37 mouse cellular contexts compared by ENCODE assay signal in genomic region chr4:106647137-106647536, GRCm38 (mm10). TPM values are rescaled to one million over a fixed set of nuclear protein-coding genes. Genes with fewer than 3 reads are reported as not detected.
DNase-seq lines count a peak whose midpoint lies in the region; ATAC-seq and TF ChIP-seq lines count a peak whose summit lies in the region.
"Had no signal": no experiment of that assay in that cellular context is flagged by ENCODE, and none has a peak within 500 bp of the region (broad histone marks: within the 10 kb centered on the region; RNA-seq: fewer than 3 reads in every experiment).

No protein-coding gene starts in this region.

- no peak overlapping the region for H3K4me2 ChIP-seq in kidney, embryonic 16.5 days (replicated peaks; ENCODE audit: low read depth, low read length)
- no peak overlapping the region for H3K4me2 ChIP-seq in kidney, embryonic 15.5 days
- H3K4me2 ChIP-seq in CH12.LX (ENCODE audit: insufficient read depth, low read depth, poor library complexity, severe bottlenecking), result no peak overlapping the region
- no peak overlapping the region for H3K4me2 ChIP-seq in kidney, postnatal 0 days (ENCODE audit: low read length)
- H3K4me2 ChIP-seq: embryonic facial prominence, embryonic 13.5 days; heart, embryonic 15.5 days; hindbrain, embryonic 13.5 days; limb, embryonic 12.5 days; liver, embryonic 15.5 days; lung, embryonic 14.5 days; neural tube, embryonic 15.5 days had no signal

- dilution Hi-C loops in CH12.LX (cut with MboI; ENCODE audit: extremely low pct_ligation_motif_present, extremely low pct_unique_long_range_greater_than_20kb, low sequenced_read_pairs), result no loop called here

- 36% methylated on average over 6 of the region's 6 CpGs for WGBS in kidney, embryonic 16.5 days
- WGBS in kidney, embryonic 15.5 days, result 38% methylated on average over 6 of the region's 6 CpGs
- 45% methylated on average over 6 of the region's 6 CpGs for WGBS in kidney, postnatal 0 days

- intact Hi-C loops in gastrocnemius, adult 2 months (cut with DNase I), result no loop called here
- intact Hi-C loops in gastrocnemius, postnatal 36 days (cut with DNase I), result no loop called here

- H3K79me2 ChIP-seq in CH12.LX (replicated peaks; ENCODE audit: control insufficient read depth, extremely low read depth, insufficient read depth, poor library complexity, severe bottlenecking), result peaks cover 5% of the 10 kb centered on the region

- H3K4me1 ChIP-seq in kidney, embryonic 16.5 days (ENCODE audit: insufficient read depth, low read length), result peaks cover 53% of the 10 kb centered on the region
- peaks cover 65% of the 10 kb centered on the region for H3K4me1 ChIP-seq in kidney, embryonic 15.5 days
- H3K4me1 ChIP-seq in CH12.LX (ENCODE audit: control insufficient read depth in 1 of 2, insufficient read depth in 2 of 2), result peaks cover 6 to 32% of the 10 kb centered on the region in 2 experiments
- H3K4me1 ChIP-seq in kidney, postnatal 0 days (replicated peaks; ENCODE audit: insufficient read depth, low read length), result peaks cover 35% of the 10 kb centered on the region

- H3K4me3 ChIP-seq in gastrocnemius, adult 2 months, result no peak overlapping the region
- H3K4me3 ChIP-seq in kidney, embryonic 16.5 days (ENCODE audit: low read length), result no peak overlapping the region
- no peak overlapping the region for H3K4me3 ChIP-seq in kidney, embryonic 15.5 days (replicated peaks)
- no peak overlapping the region for H3K4me3 ChIP-seq in CH12.LX (replicated peaks in 1 of 3; ENCODE audit: low read depth in 2 of 3, low read length in 2 of 3, poor library complexity in 1 of 3)
- no peak overlapping the region for H3K4me3 ChIP-seq in kidney, postnatal 0 days (replicated peaks; ENCODE audit: low read depth, low read length)
- H3K4me3 ChIP-seq: embryonic facial prominence, embryonic 13.5 days; erythroblast, embryonic 14.5 days; heart, embryonic 10.5 days; heart, embryonic 15.5 days; hindbrain, embryonic 13.5 days; limb, embryonic 12.5 days; liver, embryonic 15.5 days; neural tube, embryonic 15.5 days had no signal

- ATAC-seq in kidney, embryonic 16.5 days (ENCODE audit: low FRiP score, low TSS enrichment), result no peak
- ATAC-seq in kidney, embryonic 15.5 days (replicated peaks; ENCODE audit: low FRiP score), result no peak
- peak; percentile 27; the same call in 1 of the 2 replicates for ATAC-seq in kidney, postnatal 0 days (replicated peaks; ENCODE audit: low FRiP score, low read depth)
- ATAC-seq: CD4-positive, CD25-positive, alpha-beta regulatory T cell, adult 4 months; forebrain, embryonic 16.5 days; intestine, embryonic 16.5 days had no signal

- no peaks in the 10 kb centered on the region for H3K27me3 ChIP-seq in kidney, embryonic 16.5 days (ENCODE audit: insufficient read depth, low read length)
- H3K27me3 ChIP-seq in kidney, embryonic 15.5 days, result 0 out of 2 replicates have a peak, but pooled peaks cover 5% of the 10 kb centered on the region
- H3K27me3 ChIP-seq in CH12.LX (replicated peaks), result peaks cover 11% of the 10 kb centered on the region
- H3K27me3 ChIP-seq in kidney, postnatal 0 days (ENCODE audit: insufficient read depth, low read length), result no peaks in the 10 kb centered on the region

- TF ChIP-seq RAD21 in CH12.LX (IDR thresholded peaks at IDR 0.05; ENCODE audit: low read depth, low read length), result no peak

- H3K9ac ChIP-seq in kidney, embryonic 16.5 days (replicated peaks; ENCODE audit: low read length), result 0 out of 2 replicates have a peak overlapping the region, but pooled peaks have one; percentile 5
- no peak overlapping the region for H3K9ac ChIP-seq in kidney, embryonic 15.5 days
- H3K9ac ChIP-seq in CH12.LX (ENCODE audit: insufficient read depth, low read depth), result no peak overlapping the region
- no peak overlapping the region for H3K9ac ChIP-seq in kidney, postnatal 0 days (ENCODE audit: low read depth, low read length)
- H3K9ac ChIP-seq: embryonic facial prominence, embryonic 13.5 days; heart, embryonic 15.5 days; hindbrain, embryonic 13.5 days; limb, embryonic 12.5 days; liver, embryonic 15.5 days; lung, embryonic 14.5 days; neural tube, embryonic 15.5 days had no signal

- no peaks in the 10 kb centered on the region for H3K36me3 ChIP-seq in kidney, embryonic 16.5 days (ENCODE audit: insufficient read depth, low read length)
- H3K36me3 ChIP-seq in kidney, embryonic 15.5 days, result no peaks in the 10 kb centered on the region
- no peaks in the 10 kb centered on the region for H3K36me3 ChIP-seq in CH12.LX (replicated peaks in 1 of 2; ENCODE audit: control insufficient read depth in 1 of 2, insufficient read depth in 1 of 2, low read length in 1 of 2)
- H3K36me3 ChIP-seq in kidney, postnatal 0 days (ENCODE audit: insufficient read depth, low read length), result no peaks in the 10 kb centered on the region
- H3K36me3 ChIP-seq: embryonic facial prominence, embryonic 13.5 days; heart, embryonic 10.5 days; heart, embryonic 15.5 days; hindbrain, embryonic 13.5 days; limb, embryonic 12.5 days; liver, embryonic 15.5 days; neural tube, embryonic 15.5 days had no signal

- in situ Hi-C loops in CH12.LX (cut with MboI; ENCODE audit: low pct_ligation_motif_present, low pct_unique_long_range_greater_than_20kb, low sequenced_read_pairs), result loop anchor here (25.0 kb wide), 1 partner anchor 515 kb away; no protein-coding TSS in a partner anchor

- no peak for DNase-seq in gastrocnemius, adult 2 months
- DNase-seq in gastrocnemius, postnatal 36 days, result no peak
- DNase-seq in CH12.LX (ENCODE audit: extremely low read depth), result peak; percentile 62
- peak; percentile 50 for DNase-seq in kidney, postnatal 0 days (ENCODE audit: low spot score)
- no peak for DNase-seq in embryo, embryonic 10.5 days (ENCODE audit: low spot score)
- no peak for DNase-seq in yolk sac, embryonic 10.5 days (ENCODE audit: low spot score)
- DNase-seq: adrenal gland, postnatal 14 days; cerebellum, adult 11 months; cerebellum, adult 9-10 months; cerebellum, postnatal 36 days; embryo, embryonic 11 days; gastrocnemius, postnatal 10 days; heart, adult 11 months; heart, postnatal 4 days; layer of hippocampus, adult 9-11 months; lung, embryonic 14.5 days; lung, postnatal 14 days; retina, postnatal 1 day; right cerebral cortex, postnatal 14 days; thymus, postnatal 14 days had no signal

- H3K9me3 ChIP-seq in kidney, embryonic 16.5 days (ENCODE audit: low read length), result no peaks in the 10 kb centered on the region
- H3K9me3 ChIP-seq in kidney, embryonic 15.5 days (replicated peaks), result no peaks in the 10 kb centered on the region
- no peaks in the 10 kb centered on the region for H3K9me3 ChIP-seq in CH12.LX (replicated peaks; ENCODE audit: low read length)
- no peaks in the 10 kb centered on the region for H3K9me3 ChIP-seq in kidney, postnatal 0 days (replicated peaks; ENCODE audit: low read length)
- H3K9me3 ChIP-seq: embryonic facial prominence, embryonic 13.5 days; heart, embryonic 10.5 days; heart, embryonic 15.5 days; hindbrain, embryonic 13.5 days; limb, embryonic 12.5 days; liver, embryonic 15.5 days; neural tube, embryonic 15.5 days had no signal

- TF ChIP-seq CTCF in gastrocnemius, adult 2 months (IDR thresholded peaks at IDR 0.05), result no peak
- TF ChIP-seq CTCF in CH12.LX (conservative IDR thresholded peaks at IDR 0.05 in 1 of 2, IDR thresholded peaks at IDR 0.05 in 1 of 2; ENCODE audit: low read depth in 2 of 2, low read length in 2 of 2), result no peak
- no peak for TF ChIP-seq CTCF in kidney, postnatal 0 days (IDR thresholded peaks at IDR 0.05; ENCODE audit: low read depth)

- no peak for TF ChIP-seq EP300 in CH12.LX (IDR thresholded peaks at IDR 0.05; ENCODE audit: low read length)

- no peak for TF ChIP-seq POLR2A in CH12.LX (IDR thresholded peaks at IDR 0.05; ENCODE audit: low read depth, low read length)

- H3K27ac ChIP-seq in gastrocnemius, adult 2 months, result peak overlapping the region; percentile 69
- peak overlapping the region; percentile 10; the same call in 1 of the 2 replicates for H3K27ac ChIP-seq in kidney, embryonic 16.5 days (ENCODE audit: low read length)
- no peak overlapping the region for H3K27ac ChIP-seq in kidney, embryonic 15.5 days
- no peak overlapping the region for H3K27ac ChIP-seq in CH12.LX (ENCODE audit: insufficient read depth, low read depth)
- no peak overlapping the region for H3K27ac ChIP-seq in kidney, postnatal 0 days
- H3K27ac ChIP-seq: embryonic facial prominence, embryonic 13.5 days; heart, embryonic 10.5 days; heart, embryonic 15.5 days; hindbrain, embryonic 13.5 days; liver, embryonic 15.5 days; neural tube, embryonic 15.5 days had no signal

RNA-seq across cellular contexts. Expression of gene Pars2, which starts 3.7 kb away (rescaled TPM):
- total RNA-seq in gastrocnemius, adult 2 months (2021), result 1 to 10 TPM; 2.5 to 3.8 TPM
- 1 to 10 TPM; 1.3 to 1.7 TPM for total RNA-seq in gastrocnemius, postnatal 36 days (2021)
- 16.0 and 17.9 TPM in 2 replicates for polyA plus RNA-seq in kidney, embryonic 16.5 days (2015; fragmentation: Nextera tagmentation; extraction: Ambion mirVana)
- polyA plus RNA-seq in kidney, embryonic 15.5 days (2015; fragmentation: Nextera tagmentation; extraction: Ambion mirVana), result 13.4 and 14.8 TPM in 2 replicates
- total RNA-seq in CH12.LX (2012; rRNA removed) (14.9 and 17.1 TPM in 2 replicates), CH12.LX (2014; rRNA removed) (11.1 and 13.0 TPM in 2 replicates)
- polyA plus RNA-seq in CH12.LX (2012; ENCODE audit: insufficient read length, low read depth), result 9.3 and 11.1 TPM in 2 replicates
- 11.8 and 12.8 TPM in 2 replicates for polyA plus RNA-seq in kidney, postnatal 0 days (2015; fragmentation: Nextera tagmentation; extraction: Ambion mirVana)

RNA-seq across cellular contexts. Expression of gene Ttc22, which starts 24.9 kb away (rescaled TPM):
- not detected for total RNA-seq in gastrocnemius, adult 2 months (2021)
- total RNA-seq in gastrocnemius, postnatal 36 days (2021), result not detected
- polyA plus RNA-seq in kidney, embryonic 16.5 days (2015; fragmentation: Nextera tagmentation; extraction: Ambion mirVana), result 6.7 and 7.1 TPM in 2 replicates
- polyA plus RNA-seq in kidney, embryonic 15.5 days (2015; fragmentation: Nextera tagmentation; extraction: Ambion mirVana), result 5.8 and 6.0 TPM in 2 replicates
- total RNA-seq in CH12.LX (2012; rRNA removed) (not detected in 2 replicates), CH12.LX (2014; rRNA removed) (not detected in 2 replicates)
- not detected in 2 replicates for polyA plus RNA-seq in CH12.LX (2012; ENCODE audit: insufficient read length, low read depth)
- 5.0 and 5.9 TPM in 2 replicates for polyA plus RNA-seq in kidney, postnatal 0 days (2015; fragmentation: Nextera tagmentation; extraction: Ambion mirVana)
- total RNA-seq: adrenal gland, postnatal 14 days had no signal
- polyA plus RNA-seq: CD4-positive, CD25-positive, alpha-beta regulatory T cell, adult 4 months; erythroblast, embryonic 14.5 days; liver, adult 2 months had no signal

RNA-seq across cellular contexts. Expression of gene Lexm, which starts 30.1 kb away (rescaled TPM):
- total RNA-seq in gastrocnemius, adult 2 months (2021), result not detected
- not detected for total RNA-seq in gastrocnemius, postnatal 36 days (2021)
- polyA plus RNA-seq in kidney, embryonic 16.5 days (2015; fragmentation: Nextera tagmentation; extraction: Ambion mirVana), result not detected in 2 replicates
- polyA plus RNA-seq in kidney, embryonic 15.5 days (2015; fragmentation: Nextera tagmentation; extraction: Ambion mirVana), result not detected in 2 replicates
- 0.21 TPM in 2 replicates for total RNA-seq in CH12.LX (2012; rRNA removed)
- 0.15 and 0.19 TPM in 2 replicates for total RNA-seq in CH12.LX (2014; rRNA removed)
- polyA plus RNA-seq in CH12.LX (2012; ENCODE audit: insufficient read length, low read depth), result not detected in 2 replicates
- not detected in 2 replicates for polyA plus RNA-seq in kidney, postnatal 0 days (2015; fragmentation: Nextera tagmentation; extraction: Ambion mirVana)
- total RNA-seq: adrenal gland, postnatal 14 days; gastrocnemius, postnatal 10 days; heart, postnatal 4 days; liver, adult 2 months had no signal
- polyA plus RNA-seq: embryonic facial prominence, embryonic 13.5 days; erythroblast, embryonic 14.5 days; forebrain, embryonic 16.5 days; heart, embryonic 10.5 days; heart, embryonic 15.5 days; intestine, embryonic 16.5 days; large intestine, adult 2 months; liver, adult 2 months; liver, embryonic 15.5 days; lung, embryonic 14.5 days; neural tube, embryonic 15.5 days; small intestine, adult 2 months; stomach, embryonic 14.5 days had no signal

RNA-seq across cellular contexts. Expression of gene Ttc4, which starts 31.6 kb away (rescaled TPM):
- total RNA-seq in gastrocnemius, adult 2 months (2021), result 10 to 100 TPM; 24.3 to 34.7 TPM
- 10 to 100 TPM; 21.6 to 24.4 TPM for total RNA-seq in gastrocnemius, postnatal 36 days (2021)
- polyA plus RNA-seq in kidney, embryonic 16.5 days (2015; fragmentation: Nextera tagmentation; extraction: Ambion mirVana), result 126 and 139 TPM in 2 replicates
- polyA plus RNA-seq in kidney, embryonic 15.5 days (2015; fragmentation: Nextera tagmentation; extraction: Ambion mirVana), result 98.1 and 104 TPM in 2 replicates
- total RNA-seq in CH12.LX (2012; rRNA removed) (47.8 and 51.3 TPM in 2 replicates), CH12.LX (2014; rRNA removed) (61.8 and 66.3 TPM in 2 replicates)
- polyA plus RNA-seq in CH12.LX (2012; ENCODE audit: insufficient read length, low read depth), result 50.2 and 50.9 TPM in 2 replicates
- polyA plus RNA-seq in kidney, postnatal 0 days (2015; fragmentation: Nextera tagmentation; extraction: Ambion mirVana), result 63.7 and 64.0 TPM in 2 replicates

Comparison
In these comparisons a context has a peak if more than half of its experiments do, and no peak if none do; other contexts are left out.
1. H3K27ac ChIP-seq: peak in gastrocnemius, adult 2 months (single experiment) and kidney, embryonic 16.5 days (single experiment); none in kidney, embryonic 15.5 days (single experiment), CH12.LX (single experiment) and kidney, postnatal 0 days (single experiment).
2. DNase-seq: peak in CH12.LX (single experiment) and kidney, postnatal 0 days (single experiment); none in gastrocnemius, adult 2 months (single experiment), gastrocnemius, postnatal 36 days (0 of 2), embryo, embryonic 10.5 days (single experiment) and yolk sac, embryonic 10.5 days (single experiment).